Mouse (Mus musculus) lung, adult 2 months (tissue): ENCODE results near the gene Zfp358. TPM values are rescaled to one million over a fixed set of nuclear protein-coding genes. Genes with fewer than 3 reads are reported as not detected.

ENCODE experiments used
- DNase-seq: peaks from one replicate; pipeline ENCODE4 v3.0.0; 2022
- H3K4me1 ChIP-seq: fragments of 200-500 bp; 2 replicates; pipeline ENCODE4 v1.6.1; 2011; ENCODE audit warnings: low read length; ENCODE audit not compliant: control insufficient read depth, insufficient read depth
- H3K4me3 ChIP-seq: fragments of 200-500 bp; replicated peaks from 2 replicates; pipeline ENCODE3; 2011; ENCODE audit warnings: low read depth, mild to moderate bottlenecking, control low read depth, low read length; ENCODE audit errors: extremely low read depth
- CTCF ChIP-seq: fragments of 200-500 bp; IDR thresholded peaks from 2 replicates; pipeline ENCODE4 v1.5.1; 2011; ENCODE audit warnings: mild to moderate bottlenecking, low read length, control low read depth; ENCODE audit not compliant: insufficient read depth
- POLR2A ChIP-seq: fragments of 200-500 bp; IDR thresholded peaks from 2 replicates; pipeline ENCODE4 v1.6.1; 2011; ENCODE audit warnings: low read depth, mild to moderate bottlenecking, control low read depth, low read length, borderline replicate concordance; ENCODE audit errors: extremely low read depth
- WGBS: fragments of 180-500 bp; shearing (Covaris S2); methylation state at CpG from one replicate; pipeline ENCODE4 v1.1.7; 2018; 5-methylcytosine and 5-hydroxymethylcytosine counted together
- polyA plus RNA-seq: library from polyadenylated mRNA; depleted of rRNA; stranded (reverse); fragments of >200 nt; gene quantifications from 2 replicates; pipeline ENCODE4 v1.2.3, GENCODE M21; 2012; rRNA removed

The Zfp358 gene
- polyA plus RNA-seq, 1 experiment, result 78.5 TPM

DNA sequence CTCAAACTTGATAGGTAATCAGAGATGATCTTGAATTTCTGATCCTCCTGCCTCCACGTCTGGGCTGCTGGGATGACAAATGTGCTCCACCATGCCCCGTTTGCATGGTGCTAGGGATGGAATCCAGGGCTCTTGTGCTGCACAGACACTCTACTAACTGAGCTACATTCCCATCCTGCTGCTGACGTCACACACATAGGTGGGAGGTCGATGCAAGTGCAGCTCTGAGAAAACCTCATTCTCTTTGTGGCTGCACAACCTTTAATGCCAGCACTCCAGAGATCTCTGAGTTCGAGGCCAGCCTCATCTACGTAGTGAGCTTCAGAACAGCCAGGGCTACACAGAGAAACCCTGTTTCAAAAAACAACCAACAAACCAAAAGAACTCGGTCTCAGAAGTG lies 46.2 kb downstream of the Zfp358 start:
- DNase-seq, result no peak
- Histone ChIP-seq H3K4me1 (no peaks in the 10 kb centered on the region), H3K4me3 (no peak overlapping the region)
- TF ChIP-seq CTCF, result no peak
- TF ChIP-seq POLR2A, result no peak
- 88% methylated on average over 7 of the region's 7 CpGs for WGBS

DNA sequence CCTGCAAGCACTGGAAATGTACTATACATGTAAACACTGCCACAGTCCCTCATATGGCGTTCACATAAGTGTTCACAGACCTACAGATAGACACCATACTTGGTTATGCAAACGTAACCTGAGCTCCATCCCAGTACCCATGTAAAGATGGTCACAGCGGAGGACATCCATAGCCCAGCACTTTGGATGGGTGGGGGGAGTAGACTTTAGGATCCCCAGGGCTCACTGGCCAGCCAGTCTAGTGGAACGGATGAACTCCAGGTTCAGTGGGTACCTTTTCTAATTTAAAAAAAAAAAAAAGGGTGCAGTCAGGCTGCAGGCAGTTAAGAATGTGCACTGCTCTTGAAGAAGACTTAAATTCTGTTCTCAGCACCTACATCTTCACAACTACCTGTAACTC lies 47.1 kb downstream of the Zfp358 start:
- Histone ChIP-seq H3K4me3 (no peak overlapping the region), H3K4me1 (no peaks in the 10 kb centered on the region)
- TF ChIP-seq POLR2A, result no peak
- no peak for TF ChIP-seq CTCF
- 92% methylated on average over 4 of the region's 4 CpGs for WGBS
- DNase-seq, result no peak

DNA sequence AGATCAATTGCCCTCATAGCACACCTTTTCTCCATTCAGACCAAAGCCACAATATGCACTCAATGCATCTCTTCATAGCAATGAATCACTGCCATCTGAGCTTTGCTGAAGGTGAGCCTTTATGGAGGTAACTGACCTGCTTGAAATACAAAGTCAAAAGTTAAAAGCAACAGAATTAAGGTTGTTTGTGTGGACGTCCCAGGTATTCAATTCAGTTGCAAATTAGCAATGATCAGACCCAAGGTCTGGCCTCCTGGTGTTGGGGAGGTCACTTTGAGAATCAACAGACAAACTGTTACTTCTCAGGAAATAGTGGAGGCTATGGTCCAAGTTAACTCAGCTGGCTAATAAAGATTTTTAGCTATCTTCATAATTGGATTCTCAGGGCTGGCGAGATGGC lies 53.6 kb downstream of the Zfp358 start:
- 89% methylated on average over 2 of the region's 2 CpGs for WGBS
- TF ChIP-seq POLR2A (no peak), CTCF (no peak)
- no peak for DNase-seq
- H3K4me1 ChIP-seq, result no peaks in the 10 kb centered on the region
- no peak overlapping the region for H3K4me3 ChIP-seq

Other genes with a start within 250 kb of the Zfp358 start
- 17.5 and 24.6 TPM in 2 replicates for gene Insr, start 213.5 kb upstream of the Zfp358 start, polyA plus RNA-seq
- 1.6 and 3.1 TPM in 2 replicates for gene A430078G23Rik, start 139.7 kb upstream of the Zfp358 start, polyA plus RNA-seq
- gene Arhgef18, start 100.1 kb upstream of the Zfp358 start, polyA plus RNA-seq, result 68.7 and 87.9 TPM in 2 replicates
- 7.6 and 7.7 TPM in 2 replicates for gene Pex11g, start 25.5 kb upstream of the Zfp358 start, polyA plus RNA-seq
- 0.14 and 0.24 TPM in 2 replicates for gene Tex45, start 22.3 kb upstream of the Zfp358 start, polyA plus RNA-seq
- 286 and 410 TPM in 2 replicates for gene Mcoln1, start 7.3 kb downstream of the Zfp358 start, polyA plus RNA-seq
- gene Pnpla6, start 22.2 kb downstream of the Zfp358 start, polyA plus RNA-seq, result 75.7 and 88.1 TPM in 2 replicates
- 0.88 TPM in 1 of 2 replicates, not detected in the other for gene C330021F23Rik, start 74.9 kb downstream of the Zfp358 start, polyA plus RNA-seq
- 16.9 and 33.1 TPM in 2 replicates for gene Camsap3, start 94.2 kb downstream of the Zfp358 start, polyA plus RNA-seq
- gene Xab2, start 128.2 kb downstream of the Zfp358 start, polyA plus RNA-seq, result 59.0 and 66.6 TPM in 2 replicates
- 3.7 and 10.0 TPM in 2 replicates for gene Pet100, start 128.4 kb downstream of the Zfp358 start, polyA plus RNA-seq
- not detected in 2 replicates for gene Pcp2, start 132.4 kb downstream of the Zfp358 start, polyA plus RNA-seq
- 115 and 153 TPM in 2 replicates for gene Stxbp2, start 137.8 kb downstream of the Zfp358 start, polyA plus RNA-seq
- gene Retn, start 162.6 kb downstream of the Zfp358 start, polyA plus RNA-seq, result 6.2 and 10.8 TPM in 2 replicates
- gene Mcemp1, start 172.6 kb downstream of the Zfp358 start, polyA plus RNA-seq, result 8.2 and 10.0 TPM in 2 replicates
- gene Fcor, start 179.2 kb downstream of the Zfp358 start, polyA plus RNA-seq, result 6.5 and 17.4 TPM in 2 replicates
- gene Trappc5, start 183.2 kb downstream of the Zfp358 start, polyA plus RNA-seq, result 28.5 and 28.7 TPM in 2 replicates
- 2.7 and 12.5 TPM in 2 replicates for gene Fcer2a, start 201.0 kb downstream of the Zfp358 start, polyA plus RNA-seq
- gene Clec4g, start 227.5 kb downstream of the Zfp358 start, polyA plus RNA-seq, result 0.55 and 1.1 TPM in 2 replicates